Mouse (Mus musculus): Measurements from ENCODE around the gene Dscaml1.

GRCm38 (mm10) chr9:45798467-45799164 is 372.2 kb downstream of the Dscaml1 start:
- TF ChIP-seq MYC (IDR thresholded peaks at IDR 0.05; ENCODE audit: low read depth, low read length) = no peak
- TF ChIP-seq CTCF (IDR thresholded peaks at IDR 0.05 in 2 of 3, conservative IDR thresholded peaks at IDR 0.05 in 1 of 3; ENCODE audit: control insufficient read depth in 1 of 3, insufficient read depth in 1 of 3, low read depth in 2 of 3, low read length in 3 of 3, poor library complexity in 1 of 3, severe bottlenecking in 1 of 3) = no peak
- no peak for TF ChIP-seq BHLHE40 (IDR thresholded peaks at IDR 0.05; ENCODE audit: borderline replicate concordance, low read depth, low read length)
- no peak for TF ChIP-seq POLR2A (IDR thresholded peaks at IDR 0.05; ENCODE audit: control insufficient read depth in 1 of 2, insufficient read depth in 1 of 2, low read depth in 1 of 2, low read length in 2 of 2, poor library complexity in 1 of 2)
- TF ChIP-seq TAL1 (IDR thresholded peaks at IDR 0.05; ENCODE audit: low read length) = no peak
